Mouse (Mus musculus): Measurements from ENCODE around the gene Olfr1320.
"Not testable (repeated sequence)": the region's sequence is repeated elsewhere in the genome, so short reads cannot be mapped to it uniquely, and the experiment has no call there.

Gene Olfr1320

GRCm38 (mm10) chrX:49672033-49672432 lies at the start of gene Olfr1320:
TSS of gene Olfr1320 (plus strand) at chrX:49672333.
- DNase-seq (ENCODE audit: inconsistent ontology term), result no peak

- DNase-seq (ENCODE audit: inconsistent ontology term), result peak; percentile 45
Observed at GRCm38 (mm10) chrX:49627566-49627965, 44.6 kb upstream of the Olfr1320 start.

- DNase-seq (ENCODE audit: inconsistent ontology term), result no peak
Observed at GRCm38 (mm10) chrX:49631195-49631594, 40.9 kb upstream of the Olfr1320 start.

GRCm38 (mm10) chrX:49660781-49661180 lies 11.4 kb upstream of the Olfr1320 start:
- not testable (repeated sequence) for DNase-seq (ENCODE audit: inconsistent ontology term)
